Mouse (Mus musculus) liver, embryonic 14.5 days (tissue): ENCODE measurements at regions not wholly inside any gene's neighbourhood (a gene's known extent, or its start where the extent isn't known, plus 50 kb on each side); places are given as distances from the start of the nearest gene placed in this dataset.

ENCODE experiments used
- CTCF ChIP-seq: IDR thresholded peaks from 2 replicates; pipeline ENCODE4 v1.5.1; 2016; ENCODE audit warnings: antibody characterized with exemption, low read depth, control low read depth
- EP300 ChIP-seq: IDR thresholded peaks from 2 replicates; pipeline ENCODE4 v1.6.1; 2016; ENCODE audit warnings: antibody characterized with exemption, low read depth

- TF ChIP-seq CTCF, result no peak
- no peak for TF ChIP-seq EP300
Observed at GRCm38 (mm10) chr16:30873493-30874211, 207.6 kb downstream of the Xxylt1 start.
